Mouse (Mus musculus) testis, adult 2 months (tissue): ENCODE data around the gene Cog1.

Experiments used
- CTCF ChIP-seq: fragments of 200-500 bp; IDR thresholded peaks from 2 replicates; pipeline ENCODE4 v1.5.1; 2012; ENCODE audit warnings: low read depth, mild to moderate bottlenecking, inconsistent platforms, low read length, moderate library complexity; ENCODE audit not compliant: control insufficient read depth, insufficient read depth, insufficient replicate concordance
- POLR2A ChIP-seq: fragments of 200-500 bp; IDR thresholded peaks from 2 replicates; pipeline ENCODE4 v1.6.1; 2012; ENCODE audit warnings: low read depth, mild to moderate bottlenecking, inconsistent platforms, low read length, moderate library complexity; ENCODE audit not compliant: control insufficient read depth

- TF ChIP-seq CTCF, result no peak
- TF ChIP-seq POLR2A, result no peak
Measured at GRCm38 (mm10) chr11:113656511-113656932, 7.6 kb downstream of the Cog1 start.
